Mouse (Mus musculus): Measurements from ENCODE around the gene Nt5dc2.
A peak's percentile ranks its signal among the peaks of the same experiment; 100 is the strongest.

Gene Nt5dc2

DNA sequence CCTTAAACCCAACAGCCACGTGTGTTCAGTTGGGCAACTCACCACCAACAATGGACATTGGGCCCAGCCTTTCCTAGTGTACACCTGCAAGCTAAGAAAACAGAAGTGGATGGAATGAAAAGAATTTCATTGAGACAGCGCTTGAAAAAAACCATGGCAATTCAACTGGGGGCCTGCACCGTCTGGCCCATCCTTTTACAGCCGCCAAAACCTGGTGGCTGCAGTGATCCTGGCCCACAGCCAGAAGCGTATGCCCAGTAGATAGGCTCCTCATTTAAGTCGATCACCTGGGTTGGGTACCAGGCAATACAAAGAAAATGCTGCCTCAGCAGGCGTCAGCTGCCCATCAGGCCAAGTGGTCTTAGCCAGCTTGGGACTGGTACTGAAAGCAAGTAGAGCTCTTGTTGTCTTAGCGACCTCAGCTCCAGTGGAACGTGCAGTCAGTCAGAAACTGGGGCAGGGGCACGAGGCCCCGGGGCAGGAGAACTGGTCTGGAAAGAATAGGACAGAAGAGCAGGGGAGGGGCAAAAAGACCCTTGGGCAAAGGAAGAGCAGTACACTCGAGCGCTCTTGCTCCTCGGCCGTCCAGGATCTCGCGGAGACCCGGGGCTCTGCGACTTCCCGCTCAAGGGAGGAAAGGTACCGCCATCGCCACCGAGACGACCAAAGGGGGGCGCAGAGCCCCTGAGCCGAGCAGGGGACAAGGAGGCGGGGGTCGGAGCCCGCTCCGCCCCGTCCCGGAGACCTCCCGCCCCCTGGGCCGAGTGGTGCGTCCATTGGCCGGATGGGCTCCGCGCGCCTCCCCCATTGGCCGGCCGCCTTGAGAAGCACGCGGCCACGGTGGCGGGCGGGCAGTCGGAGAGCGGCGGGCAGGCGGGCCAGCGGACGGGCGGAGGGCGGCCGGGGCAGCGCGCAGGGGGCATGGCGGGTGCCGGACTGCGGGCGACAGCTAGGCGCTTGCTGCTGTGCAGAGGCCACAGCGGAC is at the start of gene Nt5dc2:
TSS of gene Nt5dc2 (plus strand) at position 818 of the 985 bp plus-strand sequence.
- peak; percentile 89 for DNase-seq

GRCm38 (mm10) chr14:31081147-31081546 is 49.7 kb upstream of the Nt5dc2 start:
- DNase-seq = no peak

DNA sequence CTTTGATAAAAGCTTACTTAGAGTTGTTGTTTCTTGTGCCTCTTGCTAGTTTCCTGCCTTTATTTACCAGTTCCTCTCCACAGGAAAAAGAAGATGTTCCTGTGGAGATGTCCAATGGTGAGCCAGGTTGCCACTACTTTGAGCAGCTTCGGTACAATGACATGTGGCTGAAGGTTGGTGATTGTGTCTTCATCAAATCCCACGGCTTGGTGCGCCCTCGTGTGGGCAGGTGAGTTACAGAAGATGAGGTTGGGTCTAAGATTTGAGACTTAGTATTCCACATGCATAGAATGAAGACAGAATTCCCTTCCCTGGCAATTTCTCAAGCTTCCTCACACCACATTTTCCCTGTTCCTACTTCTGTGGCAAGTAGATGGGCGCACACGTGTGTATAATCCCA is 43.4 kb upstream of the Nt5dc2 start:
- DNase-seq = peak; percentile 18

DNA sequence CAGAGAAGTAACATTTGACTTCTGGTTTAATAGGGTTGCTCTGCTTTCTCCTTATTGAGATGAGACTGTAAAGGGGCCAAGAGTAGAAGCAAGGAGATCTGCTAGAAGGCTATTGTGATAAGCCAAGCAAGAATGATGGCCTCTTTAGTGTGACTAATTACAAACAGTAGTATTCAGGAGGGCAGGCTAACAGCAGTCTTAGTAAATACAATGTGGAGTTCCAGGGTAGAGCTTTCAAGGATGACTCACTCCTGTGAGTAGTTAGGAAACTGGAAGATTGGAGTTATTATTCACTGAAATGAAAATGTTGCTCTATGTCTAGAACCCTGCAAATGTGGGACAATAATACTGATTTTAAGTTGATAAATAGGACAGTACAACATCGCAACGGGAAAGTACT is 42.3 kb upstream of the Nt5dc2 start:
- no peak for DNase-seq

DNA sequence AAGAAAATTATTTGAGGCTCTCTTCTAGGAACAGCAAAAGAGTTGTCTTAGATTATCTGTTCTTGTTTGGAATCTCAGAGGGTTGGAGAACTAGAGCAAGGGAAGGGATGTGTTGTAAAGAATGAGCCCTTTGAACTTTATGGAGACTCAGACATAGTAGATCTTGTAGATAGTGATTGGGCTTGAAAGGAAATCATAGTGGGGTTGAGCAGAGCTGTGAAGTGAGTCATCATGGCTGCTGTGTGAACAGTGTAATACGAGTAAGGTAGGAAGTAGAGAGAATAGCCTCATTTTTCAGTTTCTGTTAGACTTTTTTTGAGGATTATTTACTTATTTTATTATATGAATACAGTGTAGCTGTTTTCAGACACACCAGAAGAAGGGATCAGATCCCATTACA is 40.9 kb upstream of the Nt5dc2 start:
- no peak for DNase-seq

- DNase-seq = no peak
These were observed 25.7 kb upstream of the Nt5dc2 start for GRCm38 (mm10) chr14:31105156-31105555.

DNA sequence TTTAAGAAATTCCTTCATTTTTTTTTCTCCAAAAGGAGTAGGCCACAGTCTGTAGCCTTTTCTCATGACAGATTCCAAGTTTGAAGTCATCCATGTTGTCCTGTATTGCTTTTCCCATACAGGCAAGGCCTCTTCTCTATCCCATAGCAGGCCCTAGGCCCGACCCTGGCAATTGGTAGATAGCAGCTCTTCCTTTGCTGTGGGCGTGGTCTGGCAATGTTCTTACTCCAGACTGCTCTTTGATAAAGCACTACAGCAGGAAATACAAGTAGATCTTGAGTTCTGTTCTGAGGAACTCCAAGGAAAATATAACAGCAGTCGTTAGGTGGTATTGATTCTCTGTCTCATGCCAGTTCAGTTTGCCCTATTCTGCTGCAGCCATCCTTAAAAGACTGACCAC is 20.2 kb upstream of the Nt5dc2 start:
- DNase-seq = no peak

DNA sequence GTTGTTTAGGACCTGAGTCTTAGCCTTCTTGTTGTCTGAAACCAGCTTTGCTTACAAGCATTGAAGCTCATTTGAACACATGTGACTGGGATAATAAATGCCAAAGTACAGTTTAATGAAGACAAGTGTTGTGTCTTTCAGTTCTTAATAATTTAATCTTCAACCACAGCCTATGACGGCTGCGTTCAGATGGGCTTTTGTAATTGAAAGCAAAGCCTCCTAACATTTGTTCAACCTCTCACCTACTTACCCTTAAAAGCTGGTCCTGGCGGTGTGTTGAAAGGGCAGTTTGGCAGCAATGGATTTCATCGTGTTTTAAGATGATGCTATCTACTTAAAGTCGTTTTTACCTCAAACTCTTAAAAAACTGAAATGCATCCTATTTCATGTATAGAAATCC is 18.7 kb upstream of the Nt5dc2 start:
- DNase-seq = no peak

- DNase-seq = no peak
These were observed 16.8 kb upstream of the Nt5dc2 start for GRCm38 (mm10) chr14:31114011-31114410.

GRCm38 (mm10) chr14:31115522-31115921 is 15.3 kb upstream of the Nt5dc2 start:
- DNase-seq = no peak

DNA sequence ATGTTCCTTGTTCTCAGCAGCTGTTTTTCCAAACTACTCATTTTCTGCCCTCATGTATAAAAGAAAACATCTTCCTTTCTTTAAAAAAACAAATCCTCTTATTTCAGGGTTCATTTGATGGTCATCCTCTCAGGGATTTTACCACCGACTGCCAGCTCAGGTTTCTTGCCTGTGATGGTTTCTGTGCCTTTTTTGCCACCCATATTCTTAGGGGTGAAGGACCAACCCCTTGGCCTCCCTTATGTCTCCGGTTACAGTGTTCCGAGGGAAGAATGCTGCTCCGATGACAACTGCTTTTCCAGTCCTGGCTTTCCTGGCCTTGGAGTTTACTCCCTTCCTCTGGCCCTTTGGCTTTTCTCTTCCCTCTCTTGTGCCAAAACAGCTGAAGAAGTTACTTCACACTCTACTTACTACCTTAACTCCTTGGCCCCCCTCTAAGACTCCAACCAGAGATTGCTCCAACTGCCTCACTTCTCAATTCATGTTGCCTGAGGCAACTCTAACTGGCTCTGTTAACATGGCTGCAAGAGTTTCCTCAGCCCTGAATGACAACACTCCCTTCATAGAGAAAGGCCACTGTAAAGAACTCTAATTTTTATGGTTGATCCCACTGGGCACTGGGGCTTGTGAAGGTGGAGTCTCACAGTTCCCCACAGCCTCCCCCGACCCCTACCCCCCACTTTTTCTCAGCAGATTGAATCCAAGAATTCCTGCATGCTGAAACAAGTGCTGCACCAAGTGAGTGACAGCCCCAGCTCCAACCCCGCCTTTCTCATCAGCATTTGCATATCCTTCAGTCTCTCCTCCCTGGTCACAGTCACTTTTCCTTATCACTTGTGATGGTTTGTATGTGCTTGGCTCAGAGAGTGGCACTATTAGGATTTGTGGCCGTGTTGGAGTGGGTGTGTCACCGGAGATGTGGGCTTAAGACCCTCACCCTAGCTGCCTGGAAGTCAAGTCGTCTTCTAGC is 5.5 kb upstream of the Nt5dc2 start:
- DNase-seq = no peak

- DNase-seq = no peak
These were observed 4.0 kb upstream of the Nt5dc2 start for GRCm38 (mm10) chr14:31126826-31127225.

DNA sequence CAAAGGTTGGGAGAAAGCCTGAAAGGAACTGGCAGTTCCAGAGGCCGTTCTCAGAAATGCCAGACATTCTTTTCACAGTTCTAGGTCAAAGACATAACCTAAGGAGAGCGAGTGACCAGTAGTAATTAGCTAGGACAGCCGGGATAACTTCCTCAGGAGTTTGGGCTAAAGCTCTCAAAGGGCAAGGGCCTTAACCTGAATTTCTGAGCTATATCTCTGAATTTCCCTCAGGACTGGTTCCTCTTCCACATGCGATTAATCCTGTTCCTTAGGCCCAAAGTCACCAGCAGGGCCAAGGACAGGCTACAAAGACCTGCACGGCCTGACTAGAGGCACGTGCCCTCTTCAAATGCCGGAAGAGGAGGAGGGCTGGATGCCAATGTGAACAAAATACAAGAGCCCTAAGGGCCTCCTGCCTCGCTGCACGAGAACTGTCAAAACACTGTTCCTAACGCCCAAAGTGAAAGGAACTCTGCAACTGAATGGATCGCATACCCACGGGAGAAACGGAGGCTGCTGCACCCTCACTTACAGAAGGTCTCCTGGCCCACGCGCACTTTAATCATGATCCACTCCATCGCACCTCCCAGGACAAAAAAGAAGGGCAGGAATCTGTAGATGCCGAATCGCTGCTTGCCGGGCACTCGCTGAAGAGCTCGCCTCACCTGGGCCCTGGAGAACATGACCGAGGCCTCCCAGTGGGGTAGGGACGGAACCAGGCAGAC is 2.6 kb upstream of the Nt5dc2 start:
- peak; percentile 80 for DNase-seq

DNA sequence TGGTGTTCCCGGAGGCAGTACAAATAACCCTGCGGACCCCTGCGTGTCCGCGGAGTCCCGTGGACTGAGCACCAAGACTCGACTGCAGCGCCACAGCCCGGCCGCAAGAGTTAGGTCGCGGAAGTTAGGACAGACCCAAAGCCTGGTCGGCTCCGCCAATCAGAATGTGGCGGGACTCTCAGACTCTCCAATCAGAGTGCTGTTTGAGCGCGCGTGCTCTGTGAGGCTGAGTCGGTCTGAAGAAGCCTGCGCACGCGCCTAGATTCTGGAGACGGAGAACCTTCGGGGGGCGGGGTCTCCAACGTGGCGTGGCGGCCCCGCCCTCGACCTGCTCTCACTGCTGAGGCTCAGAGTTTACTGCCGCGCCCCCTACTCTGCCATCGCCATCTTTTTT is 2.0 kb upstream of the Nt5dc2 start, which contains the start of gene Smim4:
TSS of gene Smim4 (minus strand) at position 131 of the 394 bp plus-strand sequence.
- peak; percentile 96 for DNase-seq

- no peak for DNase-seq
These were observed 1.3 kb upstream of the Nt5dc2 start for GRCm38 (mm10) chr14:31129326-31130235.

DNA sequence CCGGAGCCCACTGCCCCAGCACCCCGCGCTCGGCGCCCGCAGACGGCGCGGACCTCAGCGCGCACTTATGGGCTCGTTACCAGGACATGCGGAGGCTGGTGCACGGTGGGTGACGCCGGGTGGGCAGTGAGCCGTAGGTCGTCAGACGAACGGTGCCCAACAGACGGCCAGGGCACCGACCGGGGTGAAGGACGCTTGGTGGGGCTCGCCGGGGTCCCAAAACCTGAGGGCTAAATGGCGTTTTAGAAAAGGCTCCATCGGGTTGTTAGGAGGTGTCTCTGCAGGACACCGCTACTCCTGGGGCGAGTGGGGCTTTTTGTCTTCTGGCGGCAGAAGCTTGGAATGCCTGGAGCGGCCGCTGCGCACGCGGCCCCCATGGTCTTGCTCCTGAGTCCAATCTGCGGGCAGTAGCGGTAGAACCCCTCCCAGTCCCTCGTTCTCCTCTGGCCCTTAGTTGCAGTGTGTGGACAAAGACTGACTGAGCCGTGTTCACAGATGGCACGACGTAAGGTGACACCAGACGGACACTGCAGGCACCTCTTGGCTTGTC is 494 bp downstream of the Nt5dc2 start:
- peak; percentile 23 for DNase-seq

DNA sequence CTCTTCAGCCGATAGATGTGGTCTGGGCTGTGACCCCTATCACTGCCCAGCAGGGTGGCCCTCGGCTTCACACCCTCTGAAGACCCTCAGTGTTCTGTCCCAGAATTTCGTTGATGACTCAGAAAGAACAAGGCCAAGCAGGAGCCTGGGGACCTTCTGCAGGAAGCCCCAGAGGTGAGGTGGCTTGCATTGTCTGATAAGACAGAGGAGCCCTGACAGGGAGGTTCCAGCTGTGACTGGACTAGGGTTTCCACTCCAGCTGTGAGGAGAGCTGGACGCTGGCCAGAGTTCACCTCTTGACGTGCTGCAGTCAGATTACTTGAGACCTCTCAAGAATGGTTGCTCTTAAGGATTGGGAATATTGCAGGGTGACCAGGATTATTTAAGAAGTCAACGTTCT is 1.2 kb downstream of the Nt5dc2 start:
- no peak for DNase-seq

GRCm38 (mm10) chr14:31132491-31132975 is 1.7 kb downstream of the Nt5dc2 start:
- DNase-seq = no peak

DNA sequence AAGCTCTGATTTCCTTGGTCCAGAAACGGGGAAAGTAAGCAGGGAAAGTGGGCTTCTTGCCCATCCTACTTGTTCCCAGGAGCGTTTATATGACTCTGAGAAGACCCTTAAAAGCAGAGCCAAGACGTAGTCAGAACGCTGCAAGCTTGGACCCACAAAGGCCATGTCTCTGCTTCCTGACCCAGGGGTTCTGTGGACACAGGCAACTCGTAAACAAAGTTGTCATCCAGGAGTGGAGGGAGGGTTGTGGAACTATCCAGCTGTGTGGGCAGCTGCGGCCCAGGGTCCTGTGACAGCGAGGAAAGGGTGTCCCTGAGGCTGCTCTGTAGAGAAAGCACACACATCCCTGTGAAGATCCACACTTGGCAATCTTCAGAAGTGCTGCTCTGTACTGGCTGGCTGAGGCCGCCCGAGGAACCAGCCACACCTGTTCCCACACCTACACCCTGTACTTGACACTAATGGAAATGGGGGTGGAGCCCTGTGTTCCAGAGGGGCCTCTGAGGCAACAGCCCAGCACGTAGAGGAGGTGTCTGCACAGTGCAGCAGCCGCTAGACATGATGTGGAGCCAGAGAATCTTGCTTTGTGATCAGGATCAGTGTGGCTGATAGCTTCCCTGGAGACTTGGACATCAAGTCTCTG is 2.3 kb downstream of the Nt5dc2 start:
- DNase-seq = no peak

All from kidney, adult 18-20 months (tissue).